8 mouse cellular contexts compared by ENCODE assay signal in the genomic region with DNA sequence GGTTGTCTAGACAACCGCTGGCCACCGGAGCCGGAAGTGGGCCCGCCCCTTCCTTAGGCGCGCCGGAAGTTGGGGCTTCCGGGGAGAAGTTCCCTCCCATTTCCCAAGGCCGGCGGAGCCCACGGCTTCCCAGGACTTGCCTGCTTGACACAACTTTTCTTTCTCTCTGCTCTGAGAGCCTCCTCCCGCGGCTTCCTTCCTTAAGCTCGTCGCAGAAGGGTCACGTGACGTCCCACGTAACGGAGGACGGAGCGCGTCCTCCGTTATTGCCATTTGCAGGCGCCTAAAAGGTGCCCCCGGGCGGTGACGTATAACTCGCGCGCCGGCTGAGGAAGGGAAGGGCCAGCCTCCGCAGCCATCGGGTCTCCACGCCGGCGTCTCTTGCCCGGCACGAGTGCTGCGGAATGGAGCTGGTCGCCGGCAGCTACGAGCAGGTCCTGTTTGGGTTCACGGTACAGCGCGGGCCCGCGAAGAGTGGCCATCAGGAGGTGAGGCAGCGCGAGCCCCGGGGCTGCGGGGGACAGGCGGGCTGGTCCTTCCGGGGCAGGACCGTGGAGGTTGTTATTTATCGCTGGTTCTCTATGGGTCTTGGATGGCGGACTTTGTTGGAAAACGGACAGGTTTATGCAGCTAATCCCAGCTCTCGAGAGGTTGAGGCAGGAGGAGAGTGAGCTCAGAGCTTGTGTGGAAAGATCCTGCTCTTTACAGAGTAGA. TPM values are rescaled to one million over a fixed set of nuclear protein-coding genes. Genes with fewer than 3 reads are reported as not detected.
A peak's percentile ranks its signal among the peaks of the same experiment; 100 is the strongest.
DNase-seq lines count a peak whose midpoint lies in the region; ATAC-seq and TF ChIP-seq lines count a peak whose summit lies in the region.

A gene (plus strand): TSS at position 98 of the 714 bp plus-strand sequence.

- ATAC-seq in forebrain, embryonic 16.5 days = peak; percentile 97
- peak; percentile 96 for ATAC-seq in lung, embryonic 14.5 days (ENCODE audit: insufficient read depth)

- peaks cover 11% of the 10 kb centered on the region for H3K36me3 ChIP-seq in ES-E14 (ENCODE audit: control insufficient read depth, insufficient read depth, low read length, poor library complexity, severe bottlenecking)
- H3K36me3 ChIP-seq in forebrain, embryonic 16.5 days (ENCODE audit: control insufficient read depth, insufficient read depth) = peaks cover 3% of the 10 kb centered on the region
- peaks cover 18% of the 10 kb centered on the region for H3K36me3 ChIP-seq in lung, embryonic 14.5 days (ENCODE audit: insufficient read depth)
- H3K36me3 ChIP-seq in thymus, adult 2 months (ENCODE audit: control insufficient read depth, insufficient read depth, low read length) = peaks cover 10% of the 10 kb centered on the region

- TF ChIP-seq CTCF in layer of hippocampus, adult 2 months (conservative IDR thresholded peaks at IDR 0.05) = no peak
- TF ChIP-seq CTCF in lung, embryonic 14.5 days (IDR thresholded peaks at IDR 0.05; ENCODE audit: low read depth) = no peak
- no peak for TF ChIP-seq CTCF in olfactory bulb, adult 2 months (IDR thresholded peaks at IDR 0.05; ENCODE audit: insufficient read depth, low read depth, low read length)
- no peak; the same call in 1 of the 2 replicates for TF ChIP-seq CTCF in thymus, adult 2 months (IDR thresholded peaks at IDR 0.05; ENCODE audit: borderline replicate concordance, control insufficient read depth, extremely low read depth, insufficient read depth, low read length, poor library complexity)

- under 1% methylated on average over 58 of the region's 58 CpGs for WGBS in forebrain, embryonic 16.5 days
- under 1% methylated on average over 58 of the region's 58 CpGs for WGBS in lung, embryonic 14.5 days
- WGBS in olfactory bulb, adult 2 months = under 1% methylated on average over 58 of the region's 58 CpGs
- under 1% methylated on average over 58 of the region's 58 CpGs for WGBS in thymus, adult 2 months

- intact Hi-C loops in heart, postnatal 36 days (cut with DNase I) = loop anchor here (1.0 kb wide), 2 partner anchors 15 to 20 kb away; a partner anchor contains a TSS

- DNase-seq in ES-E14 (ENCODE audit: low read depth, low spot score) = peak; percentile 88
- DNase-seq in cerebellum, adult 11-12 months = peak; percentile 92
- DNase-seq in heart, postnatal 36 days = peak; percentile 94 to 97
- DNase-seq in layer of hippocampus, adult 2 months (ENCODE audit: low spot score in 2 of 2) = peak; percentile 92
- DNase-seq in lung, embryonic 14.5 days = peak; percentile 96
- DNase-seq in thymus, adult 2 months = peak; percentile 91

- no peaks in the 10 kb centered on the region for H3K9me3 ChIP-seq in ES-E14 (ENCODE audit: control insufficient read depth, insufficient read depth, low read depth, low read length)
- H3K9me3 ChIP-seq in forebrain, embryonic 16.5 days (ENCODE audit: control insufficient read depth, low read length) = no peaks in the 10 kb centered on the region
- H3K9me3 ChIP-seq in lung, embryonic 14.5 days (ENCODE audit: low read depth, low read length) = no peaks in the 10 kb centered on the region

- peak; percentile 53 for TF ChIP-seq POLR2A in olfactory bulb, adult 2 months (IDR thresholded peaks at IDR 0.05; ENCODE audit: insufficient read depth, low read depth, low read length)
- no peak for TF ChIP-seq POLR2A in thymus, adult 2 months (IDR thresholded peaks at IDR 0.05; ENCODE audit: control insufficient read depth, extremely low read depth, insufficient read depth, low read length, poor library complexity)

- peak within 1 kb of the TSS; percentile 94 for H3K27ac ChIP-seq in ES-E14 (ENCODE audit: insufficient read depth, low read depth, low read length, poor library complexity, severe bottlenecking)
- peak within 1 kb of the TSS; percentile 98 for H3K27ac ChIP-seq in forebrain, embryonic 16.5 days (ENCODE audit: low read length)
- H3K27ac ChIP-seq in layer of hippocampus, adult 2 months = peak within 1 kb of the TSS; percentile 98
- peak within 1 kb of the TSS; percentile 99 for H3K27ac ChIP-seq in lung, embryonic 14.5 days (ENCODE audit: low read depth)
- H3K27ac ChIP-seq in olfactory bulb, adult 2 months (ENCODE audit: insufficient read depth, low read depth, low read length) = peak within 1 kb of the TSS; percentile 90
- H3K27ac ChIP-seq in thymus, adult 2 months (ENCODE audit: control insufficient read depth, insufficient read depth, low read length) = peak within 1 kb of the TSS; percentile 88

- no peaks in the 10 kb centered on the region for H3K27me3 ChIP-seq in forebrain, embryonic 16.5 days (replicated peaks; ENCODE audit: control insufficient read depth, insufficient read depth, low read length)
- H3K27me3 ChIP-seq in lung, embryonic 14.5 days (ENCODE audit: insufficient read depth, low read length) = no peaks in the 10 kb centered on the region
- H3K27me3 ChIP-seq in thymus, adult 2 months (ENCODE audit: control insufficient read depth, insufficient read depth, low read length) = no peaks in the 10 kb centered on the region

- peak within 1 kb of the TSS; percentile 94 to 100 for H3K4me3 ChIP-seq in ES-E14 (ENCODE audit: insufficient read depth in 1 of 2, low read depth in 1 of 2, low read length in 2 of 2, poor library complexity in 1 of 2, severe bottlenecking in 1 of 2)
- H3K4me3 ChIP-seq in forebrain, embryonic 16.5 days (replicated peaks; ENCODE audit: low read length) = peak within 1 kb of the TSS; percentile 66
- H3K4me3 ChIP-seq in layer of hippocampus, adult 2 months = peak within 1 kb of the TSS; percentile 78
- peak within 1 kb of the TSS; percentile 93 for H3K4me3 ChIP-seq in lung, embryonic 14.5 days (ENCODE audit: low read depth, low read length)
- H3K4me3 ChIP-seq in olfactory bulb, adult 2 months (ENCODE audit: insufficient read depth, low read depth, low read length) = peak within 1 kb of the TSS; percentile 94
- H3K4me3 ChIP-seq in thymus, adult 2 months (ENCODE audit: control insufficient read depth, insufficient read depth, low read length) = peak within 1 kb of the TSS; percentile 82

- H3K4me1 ChIP-seq in ES-E14 (ENCODE audit: control insufficient read depth in 2 of 2, insufficient read depth in 2 of 2, low read length in 2 of 2, poor library complexity in 1 of 2) = peaks cover 3 to 5% of the 10 kb centered on the region in 2 experiments; a peak in 2 of 4 replicates
- H3K4me1 ChIP-seq in forebrain, embryonic 16.5 days (replicated peaks; ENCODE audit: control insufficient read depth, insufficient read depth, low read length) = peaks cover 11% of the 10 kb centered on the region
- H3K4me1 ChIP-seq in lung, embryonic 14.5 days (ENCODE audit: insufficient read depth) = 0 out of 2 replicates have a peak, but pooled peaks cover 4% of the 10 kb centered on the region
- peaks cover 4% of the 10 kb centered on the region; the same call in 1 of the 2 replicates for H3K4me1 ChIP-seq in olfactory bulb, adult 2 months (ENCODE audit: control insufficient read depth, insufficient read depth, low read length)
- peaks cover 7% of the 10 kb centered on the region for H3K4me1 ChIP-seq in thymus, adult 2 months (replicated peaks; ENCODE audit: control insufficient read depth, insufficient read depth, low read length)

- in situ Hi-C loops in ES-E14 (cut with MboI; ENCODE audit: low sequenced_read_pairs in 2 of 2, unreplicated experiment in 2 of 2) = no loop called here

- peak within 1 kb of the TSS; percentile 91 for H3K4me2 ChIP-seq in forebrain, embryonic 16.5 days (ENCODE audit: low read length)
- H3K4me2 ChIP-seq in lung, embryonic 14.5 days = peak within 1 kb of the TSS; percentile 77

- H3K9ac ChIP-seq in ES-E14 (ENCODE audit: insufficient read depth, low read depth, low read length, poor library complexity, severe bottlenecking) = peak within 1 kb of the TSS; percentile 100
- H3K9ac ChIP-seq in forebrain, embryonic 16.5 days (replicated peaks; ENCODE audit: low read depth, low read length) = peak within 1 kb of the TSS; percentile 83
- H3K9ac ChIP-seq in lung, embryonic 14.5 days = peak within 1 kb of the TSS; percentile 78

TF ChIP-seq in ES-E14, 5 proteins besides CTCF, POLR2A, EP300 and RAD21:
- TF ChIP-seq CHD2 (IDR thresholded peaks at IDR 0.05; ENCODE audit: low read depth, low read length) (no peak), ZC3H11A (IDR thresholded peaks at IDR 0.05; ENCODE audit: borderline replicate concordance, low read depth, low read length) (no peak), HCFC1 (IDR thresholded peaks at IDR 0.05; ENCODE audit: borderline replicate concordance, insufficient read depth, low read length) (peak; percentile 78), MAFK (IDR thresholded peaks at IDR 0.05; ENCODE audit: insufficient read depth, low read depth, low read length) (no peak)
TF ChIP-seq in ES-E14: peak in this region for 1.

RNA-seq across cellular contexts. Expression of the gene that starts here (rescaled TPM):
- 92.4 and 117 TPM in 2 replicates for total RNA-seq in ES-E14 (2012; rRNA removed)
- 71.7 and 81.0 TPM in 2 replicates for polyA plus RNA-seq in forebrain, embryonic 16.5 days (2015; fragmentation: Nextera tagmentation; extraction: Ambion mirVana)
- 10 to 100 TPM; 26.5 to 29.6 TPM for total RNA-seq in heart, postnatal 36 days (2021)
- total RNA-seq in layer of hippocampus, adult 2 months (2021) = 10 to 100 TPM; 41.6 to 44.1 TPM
- polyA plus RNA-seq in lung, embryonic 14.5 days (2014; fragmentation: Nextera tagmentation; extraction: Ambion mirVana) = 59.6 and 62.4 TPM in 2 replicates
- not detected in 2 replicates for polyA plus RNA-seq in olfactory bulb, adult 2 months (2012; ENCODE audit: insufficient read depth, insufficient read length, low replicate concordance, missing spikeins)
- 56.6 and 60.2 TPM in 2 replicates for polyA plus RNA-seq in thymus, adult 2 months (2012; rRNA removed)

Comparison
In these comparisons a context has a peak if more than half of its experiments do, and no peak if none do; other contexts are left out.
1. Peak in every context shown above with its lines: DNase-seq, ATAC-seq, H3K4me3 ChIP-seq and H3K27ac ChIP-seq.
2. RNA of the gene that starts here (polyA plus RNA-seq): 71.7 to 81.0 TPM in forebrain, embryonic 16.5 days, 59.6 to 62.4 TPM in lung, embryonic 14.5 days and 56.6 to 60.2 TPM in thymus, adult 2 months; not detected in olfactory bulb, adult 2 months; every median in the first group is over 10 times any median in the second.